Mouse (Mus musculus) layer of hippocampus, adult 8-10 months (tissue): ENCODE measurements at regions not wholly inside any gene's neighbourhood (a gene's known extent, or its start where the extent isn't known, plus 50 kb on each side); places are given as distances from the start of the nearest gene placed in this dataset.
A peak's percentile ranks its signal among the peaks of the same experiment; 100 is the strongest.

Experiments used
- DNase-seq, 2 experiments: peaks; one replicate each; pipeline ENCODE4 v3.0.0; 2022; ENCODE audit warnings: low spot score in 2 of 2

DNA sequence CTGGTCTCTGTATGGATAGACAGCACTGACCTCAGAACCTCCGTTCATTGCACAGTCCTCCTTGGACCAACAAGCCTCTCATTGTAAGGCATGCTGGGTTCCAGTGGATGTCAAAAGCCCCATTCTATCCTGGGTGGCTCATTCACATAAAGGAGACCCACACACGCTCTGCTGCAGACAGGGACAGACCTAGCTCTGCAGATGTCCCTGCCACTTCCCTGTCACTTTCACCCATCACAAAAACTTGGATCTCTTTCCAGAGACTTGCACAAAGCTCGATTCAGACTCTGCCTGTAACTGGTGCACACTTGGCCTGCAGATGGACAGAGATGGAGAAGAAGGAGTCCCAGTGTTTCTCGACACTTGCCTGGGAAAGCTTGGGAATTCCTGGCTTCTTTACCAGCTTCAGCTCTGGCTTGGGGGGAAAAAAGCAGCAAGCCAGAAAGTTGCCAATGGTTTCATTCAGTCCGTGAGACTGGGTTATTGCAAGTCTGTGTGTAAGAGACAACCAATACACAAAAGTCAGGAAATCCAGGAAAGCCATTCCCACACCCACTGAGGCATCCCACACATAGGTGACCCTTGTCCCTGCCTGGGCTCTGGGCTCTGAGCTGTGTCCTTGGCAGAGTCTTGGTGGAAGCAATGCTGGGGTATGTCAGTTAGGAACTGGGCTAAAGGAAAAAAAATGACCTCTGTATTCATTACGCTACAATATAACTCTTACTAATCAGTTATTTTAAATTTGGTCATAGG lies 136.1 kb upstream of the Car8 start:
- peak; percentile 24 to 33 for DNase-seq

DNA sequence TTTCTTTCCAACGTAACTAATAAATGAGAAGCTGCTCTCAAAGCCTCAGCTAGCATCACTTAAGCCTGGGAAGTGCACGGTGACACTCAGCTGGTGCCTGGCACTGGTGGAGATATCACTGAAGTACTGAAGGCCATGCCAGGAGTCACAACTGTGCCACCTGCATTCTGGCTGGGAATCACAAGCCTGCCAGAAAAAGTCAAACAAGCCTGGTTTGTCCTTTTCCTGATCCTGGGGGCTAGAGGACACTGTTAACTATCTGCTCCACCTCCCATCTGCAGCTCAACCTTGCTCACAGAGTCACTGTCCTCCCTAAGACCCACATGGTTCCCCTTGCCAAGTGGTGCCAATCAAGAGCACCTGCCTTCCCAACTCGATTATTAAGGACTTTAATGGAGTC lies 135.2 kb upstream of the Car8 start:
- no peak for DNase-seq

DNA sequence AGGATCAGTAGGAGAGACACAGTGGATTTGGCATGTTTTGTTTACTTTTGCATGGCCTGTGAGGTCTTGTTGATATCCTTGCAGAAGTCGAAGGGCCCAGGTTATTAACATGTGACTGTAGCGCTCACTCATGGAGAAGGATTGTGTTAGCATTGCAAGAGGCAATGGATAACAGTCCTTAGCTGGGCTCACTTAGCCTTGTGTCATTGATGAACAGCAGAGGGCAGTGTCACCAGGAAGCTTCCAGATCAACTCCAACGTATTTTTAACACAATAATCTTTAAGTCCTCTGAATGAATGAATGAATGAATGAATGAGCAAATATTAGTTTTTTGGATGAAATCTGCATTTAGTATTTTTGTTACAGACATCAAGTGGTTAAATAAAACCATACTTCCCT lies 133.2 kb upstream of the Car8 start:
- no peak for DNase-seq

DNA sequence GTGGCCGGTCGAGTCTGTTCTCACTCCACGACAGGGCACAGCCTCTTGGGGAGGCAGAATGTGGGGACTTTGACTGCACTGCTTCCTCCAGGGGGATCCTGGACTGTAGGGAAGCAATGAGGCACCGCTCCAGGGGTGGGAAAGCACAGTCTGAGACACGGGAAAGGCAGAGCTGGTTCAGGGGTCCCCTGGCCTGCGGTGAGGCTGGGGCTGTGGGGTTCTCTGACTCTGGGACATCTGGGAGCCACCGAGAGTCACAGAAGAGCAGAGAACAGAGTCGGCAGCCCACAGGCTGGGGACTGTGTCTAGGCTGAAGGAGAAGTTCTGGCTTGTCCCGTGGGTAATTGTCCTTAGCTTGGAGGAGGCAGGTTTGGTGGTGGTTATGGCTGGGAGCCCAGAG lies 131.9 kb upstream of the Car8 start:
- no peak for DNase-seq

DNA sequence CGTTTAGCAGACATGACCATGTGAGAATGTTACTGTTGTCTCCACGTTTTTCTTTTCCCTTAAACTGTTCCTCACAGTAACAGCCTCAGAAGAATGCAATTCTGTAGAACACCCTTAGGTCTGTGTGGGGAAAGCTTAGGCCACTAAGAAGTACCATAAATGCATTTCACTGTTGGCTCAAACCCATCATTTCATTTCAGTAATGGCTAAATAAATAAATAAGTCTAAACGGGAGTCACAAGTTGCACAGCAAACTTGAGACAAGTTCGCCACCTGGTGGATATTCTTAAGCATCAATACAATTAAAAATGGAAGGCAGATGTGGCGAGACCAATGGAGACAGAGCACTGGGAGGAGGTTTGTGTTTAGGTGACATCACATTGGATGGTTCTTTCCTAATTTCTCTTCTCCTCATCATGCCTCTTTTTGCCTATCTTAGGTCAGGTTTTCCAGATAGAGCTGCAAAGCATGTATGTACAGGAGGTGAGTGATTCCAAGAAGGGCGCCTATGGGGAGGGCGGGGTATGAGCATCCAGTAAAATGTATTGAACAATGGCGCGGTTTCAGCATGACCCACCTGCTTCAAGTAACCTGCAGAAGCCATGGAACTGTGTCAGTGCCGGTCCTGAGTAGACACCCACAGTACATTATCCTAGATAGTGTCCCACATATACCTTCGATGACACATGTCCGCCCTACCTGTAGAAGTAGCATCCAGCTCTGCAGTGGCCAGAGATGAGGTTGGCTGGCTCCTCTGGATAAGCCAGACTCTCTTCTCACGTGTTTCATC lies 128.8 kb upstream of the Car8 start:
- DNase-seq: no peak

DNA sequence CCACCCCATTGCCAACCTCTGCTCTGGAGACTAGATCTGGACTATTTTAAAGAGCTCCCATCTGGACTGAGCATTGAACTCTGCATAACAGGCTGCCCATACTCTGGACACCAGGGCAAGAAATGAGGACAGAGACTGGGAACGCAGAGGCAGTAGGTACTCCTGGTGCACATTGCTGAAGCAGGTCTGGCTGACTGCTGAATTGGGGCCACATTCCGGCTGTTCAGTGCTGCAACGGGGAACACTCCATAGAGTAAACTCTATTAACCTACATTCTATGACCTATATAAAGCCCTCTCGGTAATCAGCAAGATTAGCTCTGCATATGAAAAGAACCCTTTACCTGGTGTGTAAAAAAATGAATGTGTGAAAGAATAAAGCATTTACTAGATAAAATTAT lies 128.1 kb upstream of the Car8 start:
- DNase-seq: no peak

DNA sequence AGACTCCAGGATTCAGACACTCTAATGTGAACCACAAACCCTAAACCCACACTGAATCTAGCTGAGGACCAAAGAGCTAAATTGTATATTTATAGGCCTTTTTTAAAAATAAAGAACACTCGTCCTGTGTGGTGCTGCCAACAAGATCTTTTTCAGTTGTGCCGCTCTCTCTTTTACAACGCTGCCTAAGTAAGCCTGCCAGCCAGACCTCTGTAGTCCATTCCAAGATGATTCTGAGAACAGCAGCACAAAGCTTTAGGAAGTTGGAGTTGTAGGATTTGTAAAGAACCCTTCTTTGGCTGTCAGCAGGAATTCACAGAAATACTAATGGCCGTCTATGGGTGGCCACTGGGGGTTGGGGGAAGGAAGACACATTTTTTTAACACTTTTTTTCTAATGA lies 123.6 kb upstream of the Car8 start:
- no peak for DNase-seq

DNA sequence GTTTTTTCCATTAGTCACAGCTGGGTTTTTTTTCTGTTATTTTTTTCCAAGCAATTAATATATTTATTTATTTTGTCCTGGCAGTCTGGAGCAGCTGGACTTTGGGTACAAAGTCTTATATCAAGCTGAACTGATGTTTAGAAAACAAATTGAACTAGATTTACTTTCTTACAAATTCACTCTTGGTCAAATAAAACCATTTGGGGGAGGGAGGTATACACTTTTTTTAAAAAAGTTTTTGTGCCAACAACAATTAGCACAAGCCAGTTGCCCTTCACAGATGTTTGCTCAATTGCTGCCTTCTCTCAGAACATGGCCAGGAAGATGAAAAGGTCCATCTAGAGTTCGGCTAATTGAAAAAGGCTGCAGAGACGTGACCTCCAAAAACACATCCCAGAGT lies 123.1 kb upstream of the Car8 start:
- no peak for DNase-seq

DNA sequence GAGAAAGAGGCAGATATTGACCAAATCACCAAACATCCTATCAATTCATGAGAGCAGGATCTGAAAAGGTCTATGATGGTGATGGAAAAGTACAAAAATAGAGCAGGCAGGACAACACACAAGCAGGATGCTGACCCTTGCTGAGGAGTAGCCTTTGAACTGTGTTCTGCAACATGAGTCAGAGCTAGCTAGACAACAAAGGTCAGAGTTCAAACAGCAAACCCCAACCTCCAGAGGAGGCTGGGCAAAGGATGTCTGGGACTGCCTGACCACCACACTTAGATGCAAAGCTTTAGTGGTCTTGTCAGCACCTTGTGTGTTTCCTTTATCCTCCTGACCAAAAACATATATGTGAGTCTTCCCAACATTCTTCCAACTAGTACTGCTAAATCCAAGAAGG lies 122.5 kb upstream of the Car8 start:
- no peak for DNase-seq

DNA sequence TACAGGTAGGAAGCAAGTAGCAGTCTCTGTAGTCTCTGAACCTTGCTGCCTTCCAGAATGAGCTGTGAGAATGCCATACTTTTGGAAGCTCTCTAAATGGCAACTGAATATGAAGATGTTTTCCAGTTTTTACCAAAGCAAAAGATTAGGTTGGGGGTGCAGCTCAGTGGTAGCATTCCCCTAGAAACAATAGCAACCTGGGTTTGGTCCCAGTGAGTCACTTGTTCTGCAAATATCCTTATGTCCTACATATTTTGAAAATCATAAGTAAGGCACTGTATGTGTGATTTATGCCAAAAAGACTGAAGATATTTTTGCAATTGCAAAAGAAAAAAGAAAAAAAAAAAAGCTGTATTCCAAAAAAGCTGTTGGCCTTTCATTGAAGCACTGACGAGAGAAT lies 118.6 kb upstream of the Car8 start:
- DNase-seq: no peak

DNA sequence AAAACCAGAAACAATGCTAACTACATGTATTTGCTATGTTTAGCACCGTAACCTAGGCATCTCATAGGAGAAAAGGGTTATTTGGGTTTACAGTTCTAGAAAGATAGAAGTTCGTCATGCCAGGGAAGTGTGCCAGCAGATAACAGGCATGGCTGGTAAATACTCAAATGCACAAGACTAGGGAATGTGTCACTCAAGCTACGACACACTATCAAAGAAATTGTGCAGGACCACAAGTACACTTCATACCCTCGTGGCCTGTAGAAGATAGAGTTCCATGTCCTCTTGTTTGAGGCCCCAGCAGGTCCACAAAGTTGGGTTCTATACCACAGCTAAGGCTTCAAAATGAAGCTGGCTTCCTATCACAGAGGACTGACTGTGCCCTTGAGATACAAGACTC lies 103.1 kb upstream of the Car8 start:
- DNase-seq: no peak

DNA sequence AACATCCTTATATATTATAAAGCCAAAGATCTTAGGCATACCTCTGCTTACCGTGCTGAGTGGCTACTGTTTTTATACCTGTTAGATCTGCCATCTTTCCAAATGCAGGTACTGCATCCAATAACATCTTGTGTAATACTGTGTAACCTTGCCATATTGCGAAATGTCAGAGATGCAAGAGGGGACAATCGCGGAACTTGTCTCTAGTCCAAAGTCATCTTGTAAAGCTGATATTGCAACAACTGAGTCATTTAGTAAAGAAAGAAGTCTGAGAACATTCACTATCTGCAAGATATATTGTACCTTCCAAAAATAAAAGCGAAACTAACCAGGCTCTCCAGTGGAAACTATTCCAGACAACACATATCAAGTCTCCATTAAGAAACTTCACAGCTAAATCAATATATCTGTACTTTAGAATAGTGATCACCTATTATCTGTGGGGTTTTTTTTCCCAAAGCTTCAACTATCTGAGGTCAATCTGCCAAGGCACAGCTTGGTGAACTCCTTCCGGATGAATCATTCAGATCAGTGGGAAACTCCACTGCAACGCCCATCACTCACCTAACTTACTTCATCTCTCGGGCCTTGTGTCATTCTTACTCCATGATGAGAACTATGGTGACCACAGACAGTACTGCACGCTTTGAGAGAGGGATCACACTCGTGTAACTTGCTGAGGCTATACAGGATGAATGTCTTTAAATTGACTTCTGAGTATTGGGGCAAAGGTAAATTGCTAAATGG lies 70.6 kb upstream of the Car8 start:
- DNase-seq: no peak

DNA sequence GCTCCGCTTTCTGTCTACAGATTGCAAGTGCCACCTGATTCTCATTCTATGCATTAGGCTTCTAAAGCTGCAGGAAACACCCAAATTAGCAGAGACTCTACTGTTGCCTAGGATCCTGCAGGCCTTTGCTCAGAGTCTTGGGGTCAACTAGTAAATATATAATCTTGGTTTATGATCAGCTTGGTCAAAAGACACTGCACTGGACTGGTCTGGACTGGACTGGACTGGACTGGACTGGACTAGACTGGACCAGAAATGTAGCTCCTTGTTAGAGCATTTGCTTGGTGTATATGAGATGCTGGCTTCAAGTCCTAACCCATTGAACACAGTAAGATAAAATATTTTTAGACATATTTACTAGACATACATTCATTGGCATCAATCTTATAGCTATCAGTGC lies 53.7 kb upstream of the Car8 start:
- no peak for DNase-seq

DNA sequence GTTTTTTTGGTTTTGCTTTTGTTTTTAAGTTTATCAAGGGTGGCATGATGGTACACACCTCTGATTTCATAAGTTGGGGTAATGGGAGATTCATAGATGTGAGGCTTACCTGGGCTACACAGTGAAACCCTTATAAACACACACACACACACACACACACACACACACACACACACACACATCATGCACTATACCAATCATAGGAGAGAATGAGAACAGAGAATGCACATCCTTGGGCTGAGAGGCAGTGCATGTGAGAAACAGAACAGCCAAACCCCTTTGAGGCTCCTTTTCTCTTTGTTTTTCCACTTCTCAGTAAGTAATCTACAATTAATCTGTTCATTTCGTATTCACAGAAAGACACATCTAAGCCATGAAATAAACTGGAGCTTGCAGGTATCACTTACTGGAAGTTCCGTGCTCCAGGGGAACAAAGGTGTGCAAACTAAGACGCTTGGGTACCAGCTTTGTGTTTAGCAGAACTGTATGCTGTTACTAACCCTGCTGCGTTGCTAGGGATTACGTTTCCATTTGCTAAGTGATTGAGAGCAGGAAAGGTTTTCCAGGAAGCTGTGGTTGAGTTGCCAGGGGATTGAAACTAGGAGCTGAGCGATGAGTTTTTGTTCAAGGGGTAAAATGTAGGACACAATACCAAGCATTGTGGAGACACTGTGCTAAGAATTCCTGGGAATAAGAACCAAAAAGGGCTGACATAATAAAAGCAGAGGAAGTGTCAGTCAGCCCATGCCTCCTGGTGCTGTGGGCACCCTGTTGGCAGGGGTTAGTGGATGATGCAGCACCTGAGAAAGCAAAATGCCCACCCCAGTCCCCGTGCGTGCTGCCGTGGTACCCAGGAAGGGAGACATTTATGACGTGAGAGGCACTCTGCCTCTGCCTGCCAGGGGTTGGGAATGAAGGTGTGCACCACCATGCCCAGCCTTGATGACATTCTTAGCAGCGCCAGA lies 53.0 kb upstream of the Car8 start:
- no peak for DNase-seq

DNA sequence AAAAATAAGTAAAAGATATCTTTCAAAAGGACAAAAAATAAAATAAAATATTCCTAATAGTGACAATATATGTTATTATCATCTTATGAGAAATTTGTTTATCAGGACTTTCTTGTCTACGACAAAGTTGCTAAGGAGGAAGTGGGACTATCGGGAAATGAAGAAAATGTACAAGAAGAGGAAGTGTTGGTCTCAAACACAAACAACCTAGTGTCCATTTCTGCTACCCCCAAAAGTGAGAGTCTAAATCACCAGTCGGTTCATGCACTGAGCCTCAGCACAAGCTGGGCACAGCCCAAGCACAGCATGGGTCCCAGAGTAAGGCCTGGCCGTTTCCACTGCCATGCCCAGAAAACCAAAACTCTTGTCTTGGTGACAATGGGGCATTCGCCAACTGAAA lies 51.1 kb upstream of the Car8 start:
- no peak for DNase-seq
